Mouse (Mus musculus) liver, postnatal 0 days (tissue): ENCODE results near the gene Gm45713. TPM values are rescaled to one million over a fixed set of nuclear protein-coding genes. Genes with fewer than 3 reads are reported as not detected.
"Not testable (repeated sequence)": the region's sequence is repeated elsewhere in the genome, so short reads cannot be mapped to it uniquely, and the experiment has no call there.

ENCODE experiments used
- ATAC-seq: fragments of 200-750 bp; cut with Nextera tagmentation; 2 replicates; pipeline ENCODE4 v1.8.0; 2017; ENCODE audit warnings: mild to moderate bottlenecking, moderate library complexity
- DNase-seq: peaks from one replicate; pipeline ENCODE4 v3.0.0-alpha.2; 2016
- H3K27ac ChIP-seq: fragments of 300-500 bp; sonication (generic); 2 replicates; pipeline ENCODE4 v1.5.1; 2014; ENCODE audit warnings: antibody characterized with exemption, moderate library complexity, mild to moderate bottlenecking, low read depth
- H3K27me3 ChIP-seq: fragments of 300-500 bp; sonication (generic); 2 replicates; pipeline ENCODE4 v1.6.1; 2014; ENCODE audit warnings: low read length, control low read depth, mixed read lengths; ENCODE audit not compliant: insufficient read depth
- H3K36me3 ChIP-seq: fragments of 300-500 bp; sonication (generic); replicated peaks from 2 replicates; pipeline ENCODE4 v1.6.1; 2014; ENCODE audit warnings: mild to moderate bottlenecking, control low read depth, low read length, moderate library complexity, mixed read lengths; ENCODE audit not compliant: insufficient read depth
- H3K4me1 ChIP-seq: fragments of 300-500 bp; sonication (generic); 2 replicates; pipeline ENCODE4 v1.6.1; 2014; ENCODE audit warnings: antibody characterized with exemption, mild to moderate bottlenecking, control low read depth; ENCODE audit not compliant: insufficient read depth
- H3K4me2 ChIP-seq: fragments of 300-500 bp; sonication (generic); 2 replicates; pipeline ENCODE4 v1.6.1; 2014; ENCODE audit warnings: low read depth, mild to moderate bottlenecking, low read length, moderate library complexity, mixed read lengths
- H3K4me3 ChIP-seq: fragments of 300-500 bp; sonication (generic); 2 replicates; pipeline ENCODE4 v1.5.1; 2014; ENCODE audit warnings: low read depth, low read length
- H3K9ac ChIP-seq: fragments of 300-500 bp; sonication (generic); replicated peaks from 2 replicates; pipeline ENCODE4 v1.6.1; 2014; ENCODE audit warnings: mild to moderate bottlenecking, moderate library complexity
- H3K9me3 ChIP-seq: fragments of 300-500 bp; sonication (generic); 2 replicates; pipeline ENCODE4 v1.6.1; 2016; ENCODE audit warnings: mild to moderate bottlenecking, control low read depth, low read length, mixed read lengths
- CTCF ChIP-seq: sonication (generic); IDR thresholded peaks from 2 replicates; pipeline ENCODE4 v1.5.1; 2016; ENCODE audit warnings: antibody characterized with exemption, low read depth
- EP300 ChIP-seq: IDR thresholded peaks from 2 replicates; pipeline ENCODE4 v1.6.1; 2016; ENCODE audit warnings: antibody characterized with exemption, low read depth, mild to moderate bottlenecking
- WGBS: fragments of 180-500 bp; shearing (Covaris S2); extraction: QIAGEN DNeasy Blood & Tissue Kit; methylation state at CpG from one replicate; pipeline ENCODE4 v1.1.7; 2014; ENCODE audit not compliant: insufficient replicate concordance; 5-methylcytosine and 5-hydroxymethylcytosine counted together
- polyA plus RNA-seq: library from polyadenylated mRNA; unstranded; fragments of >200 nt; fragmentation: Nextera tagmentation; extraction: Ambion mirVana; gene quantifications from 2 replicates; pipeline ENCODE4 v1.2.1, GENCODE M21; 2015

Gm45713 gene
- polyA plus RNA-seq, 1 experiment from 2014 or later = 0.70 TPM

GRCm38 (mm10) chr7:45154993-45155514 lies 19.0 kb upstream of the Gm45713 start:
- ATAC-seq (peak; percentile 51), DNase-seq (peak; percentile 70)

GRCm38 (mm10) chr7:45154096-45154992 lies 18.3 kb upstream of the Gm45713 start, which contains the start of the genes Pih1d1 and Aldh16a1:
TSS of gene Pih1d1 (plus strand) at chr7:45154303.
TSS of gene Aldh16a1 (minus strand) at chr7:45154584.
- DNase-seq = peak; percentile 98
- peak; percentile 96 for ATAC-seq
- no peaks in the 10 kb centered on the region for H3K27me3 ChIP-seq
- peaks cover 2% of the 10 kb centered on the region for H3K36me3 ChIP-seq
- H3K27ac ChIP-seq = peak within 1 kb of the TSS; percentile 95
- peaks cover 16% of the 10 kb centered on the region for H3K4me1 ChIP-seq
- WGBS = 2% methylated on average over 69 of the region's 69 CpGs
- no peaks in the 10 kb centered on the region for H3K9me3 ChIP-seq
- H3K4me3 ChIP-seq = peak within 1 kb of the TSS; percentile 71
- peak within 1 kb of the TSS; percentile 97 for H3K4me2 ChIP-seq
- H3K9ac ChIP-seq = peak within 1 kb of the TSS; percentile 88
- TF ChIP-seq CTCF = peak; percentile 76
- TF ChIP-seq EP300 = peak; percentile 42; the same call in 1 of the 2 replicates

More at GRCm38 (mm10) chr7:45154993-45155514, 19.0 kb upstream of the Gm45713 start:
- no peaks in the 10 kb centered on the region for H3K27me3 ChIP-seq
- peak overlapping the region; percentile 95 for H3K27ac ChIP-seq
- H3K36me3 ChIP-seq = peaks cover 2% of the 10 kb centered on the region
- peak overlapping the region; percentile 71 for H3K4me3 ChIP-seq
- H3K9me3 ChIP-seq = no peaks in the 10 kb centered on the region
- 75% methylated on average over 12 of the region's 12 CpGs for WGBS
- H3K4me2 ChIP-seq = peak overlapping the region; percentile 97
- H3K4me1 ChIP-seq = peaks cover 16% of the 10 kb centered on the region
- H3K9ac ChIP-seq = no peak overlapping the region
- TF ChIP-seq CTCF (peak; percentile 69), EP300 (no peak)

- ATAC-seq = no peak
- WGBS = 4% methylated on average over 5 of the region's 5 CpGs
- Histone ChIP-seq H3K27me3 (no peaks in the 10 kb centered on the region), H3K36me3 (peaks cover 2% of the 10 kb centered on the region), H3K9ac (peak overlapping the region; percentile 88), H3K27ac (peak overlapping the region; percentile 95), H3K9me3 (no peaks in the 10 kb centered on the region), H3K4me2 (peak overlapping the region; percentile 97), H3K4me3 (peak overlapping the region; percentile 71), H3K4me1 (peaks cover 18% of the 10 kb centered on the region)
- no peak for TF ChIP-seq EP300
- no peak for TF ChIP-seq CTCF
- no peak for DNase-seq
Measured at GRCm38 (mm10) chr7:45153586-45153985, 17.6 kb upstream of the Gm45713 start.

- not testable (repeated sequence) for H3K9me3 ChIP-seq, H3K27ac ChIP-seq, H3K36me3 ChIP-seq, ATAC-seq, H3K27me3 ChIP-seq, H3K9ac ChIP-seq, H3K4me3 ChIP-seq, DNase-seq
- peak overlapping the region; percentile 97 for H3K4me2 ChIP-seq
- WGBS = 75% methylated on average over 2 of the region's 2 CpGs
- H3K4me1 ChIP-seq = peaks cover 21% of the 10 kb centered on the region
Measured at GRCm38 (mm10) chr7:45153052-45153451, 17.0 kb upstream of the Gm45713 start.

- peak overlapping the region; percentile 22; the same call in 1 of the 2 replicates for H3K27ac ChIP-seq
- no peak for ATAC-seq
- H3K4me3 ChIP-seq = no peak overlapping the region
- no peak for TF ChIP-seq EP300
- TF ChIP-seq CTCF = no peak
- H3K27me3 ChIP-seq = no peaks in the 10 kb centered on the region
- peaks cover 4% of the 10 kb centered on the region for H3K36me3 ChIP-seq
- H3K9me3 ChIP-seq = no peaks in the 10 kb centered on the region
- no peak overlapping the region for H3K4me2 ChIP-seq
- 67% methylated on average over 11 of the region's 11 CpGs for WGBS
- H3K9ac ChIP-seq = no peak overlapping the region
- H3K4me1 ChIP-seq = peaks cover 26% of the 10 kb centered on the region
- DNase-seq = no peak
Measured at GRCm38 (mm10) chr7:45151303-45151702, 15.3 kb upstream of the Gm45713 start.

GRCm38 (mm10) chr7:45150321-45150720 lies 14.3 kb upstream of the Gm45713 start:
- H3K27ac ChIP-seq = 0 out of 2 replicates have a peak overlapping the region, but pooled peaks have one; percentile 22
- DNase-seq = no peak
- no peak overlapping the region for H3K9ac ChIP-seq
- ATAC-seq = no peak
- WGBS = 76% methylated on average over 4 of the region's 4 CpGs
- H3K36me3 ChIP-seq = peaks cover 13% of the 10 kb centered on the region
- TF ChIP-seq CTCF (no peak), EP300 (no peak)
- H3K4me3 ChIP-seq = no peak overlapping the region
- no peaks in the 10 kb centered on the region for H3K9me3 ChIP-seq
- peaks cover 26% of the 10 kb centered on the region for H3K4me1 ChIP-seq
- H3K27me3 ChIP-seq = no peaks in the 10 kb centered on the region
- no peak overlapping the region for H3K4me2 ChIP-seq
